Mouse (Mus musculus): ENCODE results near the gene Vwa3b. TPM values are rescaled to one million over a fixed set of nuclear protein-coding genes. Genes with fewer than 3 reads are reported as not detected.

The Vwa3b gene
- polyA plus RNA-seq, 1 experiment = not detected

DNA sequence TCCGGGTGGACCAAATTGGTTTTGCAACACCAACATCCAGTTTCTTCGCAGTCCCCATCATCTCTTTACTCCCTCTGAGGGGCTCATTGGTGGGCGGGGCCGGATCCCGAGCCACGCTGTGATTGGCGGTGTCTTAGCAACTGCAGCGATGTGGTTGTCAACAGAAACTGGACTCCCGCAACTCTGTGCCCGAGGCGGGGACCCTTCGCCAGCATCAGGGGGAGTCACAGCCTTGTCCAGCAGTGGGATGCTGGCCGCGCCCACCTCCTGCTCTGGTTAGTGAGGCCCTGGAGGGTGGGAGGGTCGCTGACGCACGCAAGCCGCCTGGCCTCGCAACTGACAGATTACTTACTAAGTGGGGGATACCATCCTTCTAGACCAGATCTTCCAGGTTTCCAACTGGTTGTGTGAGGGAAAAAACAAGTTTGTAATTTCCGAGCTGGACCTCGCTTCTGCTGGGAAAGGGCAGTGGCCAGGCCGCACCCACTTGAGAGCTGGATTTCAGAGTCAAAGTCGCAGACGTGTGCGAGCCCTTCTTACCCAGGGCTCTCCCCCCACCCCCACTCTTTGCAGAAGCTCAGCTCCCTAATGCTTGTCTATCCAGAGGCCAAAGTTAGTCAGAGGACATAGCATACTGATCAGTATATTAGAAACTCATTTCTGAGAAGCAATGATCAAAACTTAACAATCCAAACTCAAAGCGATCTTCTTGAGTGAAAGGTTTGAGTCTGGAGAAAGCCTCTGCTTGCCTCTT lies 2.9 kb downstream of the Vwa3b start:
- TF ChIP-seq USF1 (IDR thresholded peaks at IDR 0.05; ENCODE audit: low read depth) = no peak
- no peak for TF ChIP-seq E2F4 (IDR thresholded peaks at IDR 0.05; ENCODE audit: insufficient read depth)
- TF ChIP-seq TCF12 (IDR thresholded peaks at IDR 0.05; ENCODE audit: insufficient read depth, poor library complexity, severe bottlenecking) = no peak
- no peak for TF ChIP-seq POLR2AphosphoS2 (IDR thresholded peaks at IDR 0.05; ENCODE audit: insufficient read length, low read depth)
- no peak for TF ChIP-seq POLR2A (IDR thresholded peaks at IDR 0.05; ENCODE audit: insufficient read length, low read depth)
- TF ChIP-seq MYOG (IDR thresholded peaks at IDR 0.05; ENCODE audit: control insufficient read depth in 1 of 3, insufficient read depth in 1 of 3, insufficient read length in 2 of 3, low read depth in 2 of 3) = no peak
- TF ChIP-seq CEBPB (IDR thresholded peaks at IDR 0.05; ENCODE audit: insufficient read depth, poor library complexity, severe bottlenecking) = no peak
- no peak for TF ChIP-seq SRF (IDR thresholded peaks at IDR 0.05; ENCODE audit: control insufficient read depth, insufficient read length, low read depth)
- no peak for TF ChIP-seq MYOD1 (IDR thresholded peaks at IDR 0.05; ENCODE audit: control insufficient read depth in 1 of 3, insufficient read length in 2 of 3, low read depth in 2 of 3)
- TF ChIP-seq REST (IDR thresholded peaks at IDR 0.05; ENCODE audit: insufficient read depth, insufficient read length) = no peak
- TF ChIP-seq MAX (IDR thresholded peaks at IDR 0.05; ENCODE audit: low read depth) = no peak
- TF ChIP-seq TCF3 (IDR thresholded peaks at IDR 0.05; ENCODE audit: insufficient read length, low read depth) = no peak

DNA sequence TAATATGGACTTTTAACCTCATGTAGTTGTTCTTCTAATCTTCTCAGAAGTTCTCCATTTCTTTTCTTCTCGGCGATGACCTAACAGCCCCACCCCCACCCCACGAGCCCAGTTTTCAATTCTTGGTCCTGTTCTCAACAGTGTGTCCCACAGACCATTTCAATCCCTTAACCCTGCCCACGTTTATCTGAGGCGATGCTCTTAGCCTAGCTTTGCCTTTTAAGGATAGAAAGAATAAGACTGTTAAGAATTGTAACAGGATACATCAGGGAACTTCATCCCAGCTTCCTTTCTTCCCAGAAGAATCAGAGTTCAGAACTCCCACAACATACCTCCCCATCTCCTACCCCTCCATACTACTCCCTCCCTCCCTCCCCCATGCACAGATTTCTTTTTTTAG lies 3.5 kb downstream of the Vwa3b start:
- Histone ChIP-seq H3ac (ENCODE audit: control insufficient read depth, insufficient read length) (no peak overlapping the region), H3K36me3 (ENCODE audit: control insufficient read depth, insufficient read depth) (no peaks in the 10 kb centered on the region), H3K4me2 (ENCODE audit: low read depth) (peak overlapping the region; percentile 83), H3K27me3 (ENCODE audit: control insufficient read depth, insufficient read depth, insufficient read length) (no peaks in the 10 kb centered on the region), H3K4me3 (peak overlapping the region; percentile 9), H3K79me2 (ENCODE audit: control insufficient read depth, insufficient read depth) (no peaks in the 10 kb centered on the region)
- no peak for TF ChIP-seq SRF (IDR thresholded peaks at IDR 0.05; ENCODE audit: control insufficient read depth, insufficient read length, low read depth)
- no peak for TF ChIP-seq POLR2A (IDR thresholded peaks at IDR 0.05; ENCODE audit: insufficient read length, low read depth)
- TF ChIP-seq MYOD1 (IDR thresholded peaks at IDR 0.05; ENCODE audit: control insufficient read depth in 1 of 3, insufficient read length in 2 of 3, low read depth in 2 of 3) = no peak
- no peak for TF ChIP-seq MYOG (IDR thresholded peaks at IDR 0.05; ENCODE audit: control insufficient read depth in 1 of 3, insufficient read depth in 1 of 3, insufficient read length in 2 of 3, low read depth in 2 of 3)
- TF ChIP-seq CEBPB (IDR thresholded peaks at IDR 0.05; ENCODE audit: insufficient read depth, poor library complexity, severe bottlenecking) = no peak
- TF ChIP-seq REST (IDR thresholded peaks at IDR 0.05; ENCODE audit: insufficient read depth, insufficient read length) = no peak
- TF ChIP-seq USF1 (IDR thresholded peaks at IDR 0.05; ENCODE audit: low read depth) = no peak
- no peak for TF ChIP-seq MAX (IDR thresholded peaks at IDR 0.05; ENCODE audit: low read depth)
- no peak for TF ChIP-seq POLR2AphosphoS2 (IDR thresholded peaks at IDR 0.05; ENCODE audit: insufficient read length, low read depth)
- no peak for TF ChIP-seq TCF3 (IDR thresholded peaks at IDR 0.05; ENCODE audit: insufficient read length, low read depth)
- no peak for TF ChIP-seq TCF12 (IDR thresholded peaks at IDR 0.05; ENCODE audit: insufficient read depth, poor library complexity, severe bottlenecking)

More for the DNA sequence above, 2.9 kb downstream of the Vwa3b start:
- peak overlapping the region; percentile 9 for H3K4me3 ChIP-seq
- no peaks in the 10 kb centered on the region for H3K79me2 ChIP-seq (ENCODE audit: control insufficient read depth, insufficient read depth)
- no peaks in the 10 kb centered on the region for H3K27me3 ChIP-seq (ENCODE audit: control insufficient read depth, insufficient read depth, insufficient read length)
- peak overlapping the region; percentile 83 for H3K4me2 ChIP-seq (ENCODE audit: low read depth)
- H3ac ChIP-seq (ENCODE audit: control insufficient read depth, insufficient read length) = no peak overlapping the region
- H3K36me3 ChIP-seq (ENCODE audit: control insufficient read depth, insufficient read depth) = no peaks in the 10 kb centered on the region

DNA sequence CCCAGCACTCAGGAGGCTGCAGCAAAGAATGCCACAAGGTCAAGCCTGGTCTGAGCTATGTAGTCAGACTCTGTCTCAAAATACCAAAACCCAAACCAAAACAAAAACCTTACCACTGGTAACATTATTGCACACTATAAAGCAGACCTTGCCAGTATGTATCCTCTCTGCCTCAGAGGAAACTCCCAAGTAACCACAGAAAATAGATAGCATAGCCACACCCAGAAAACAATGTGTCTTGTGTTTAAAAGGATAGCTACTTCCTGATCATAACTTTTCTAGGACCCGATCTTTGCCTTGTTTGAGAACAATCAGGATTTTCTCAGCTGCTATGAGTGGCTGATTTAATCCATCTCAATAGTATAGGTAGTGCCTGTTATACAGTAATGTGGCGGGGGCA lies 4.3 kb downstream of the Vwa3b start:
- no peak overlapping the region for H3K4me2 ChIP-seq (ENCODE audit: low read depth)
- H3K79me2 ChIP-seq (ENCODE audit: control insufficient read depth, insufficient read depth) = no peaks in the 10 kb centered on the region
- H3K27me3 ChIP-seq (ENCODE audit: control insufficient read depth, insufficient read depth, insufficient read length) = peaks cover 2% of the 10 kb centered on the region
- no peak overlapping the region for H3ac ChIP-seq (ENCODE audit: control insufficient read depth, insufficient read length)
- TF ChIP-seq MYOD1 (IDR thresholded peaks at IDR 0.05; ENCODE audit: control insufficient read depth in 1 of 3, insufficient read length in 2 of 3, low read depth in 2 of 3) (no peak), MAX (IDR thresholded peaks at IDR 0.05; ENCODE audit: low read depth) (no peak), TCF12 (IDR thresholded peaks at IDR 0.05; ENCODE audit: insufficient read depth, poor library complexity, severe bottlenecking) (no peak), SRF (IDR thresholded peaks at IDR 0.05; ENCODE audit: control insufficient read depth, insufficient read length, low read depth) (no peak), USF1 (IDR thresholded peaks at IDR 0.05; ENCODE audit: low read depth) (no peak)
- no peaks in the 10 kb centered on the region for H3K36me3 ChIP-seq (ENCODE audit: control insufficient read depth, insufficient read depth)
- no peak overlapping the region for H3K4me3 ChIP-seq

DNA sequence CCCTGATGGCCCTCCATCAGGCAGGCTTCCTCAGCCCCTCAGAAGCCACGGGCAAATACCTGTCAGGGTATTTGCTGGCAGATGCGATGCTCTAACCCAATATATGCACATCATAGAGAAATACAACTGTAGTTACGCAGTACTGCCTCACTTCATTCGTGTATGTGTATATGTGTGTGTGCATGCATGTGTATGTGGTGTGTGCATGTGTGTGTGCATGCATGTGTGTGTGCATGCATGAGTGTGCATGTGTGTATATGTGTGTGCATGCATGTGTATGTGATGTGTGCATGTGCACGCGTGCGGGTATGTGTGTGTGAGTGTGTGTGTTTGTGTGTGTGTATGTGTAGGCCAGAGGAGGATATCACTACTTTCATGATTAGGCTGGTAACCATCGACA lies 9.5 kb downstream of the Vwa3b start:
- Histone ChIP-seq H3K4me3 (no peak overlapping the region), H3K36me3 (ENCODE audit: control insufficient read depth, insufficient read depth) (no peaks in the 10 kb centered on the region), H3K27me3 (ENCODE audit: control insufficient read depth, insufficient read depth, insufficient read length) (peaks cover 4% of the 10 kb centered on the region), H3ac (ENCODE audit: control insufficient read depth, insufficient read length) (no peak overlapping the region), H3K4me2 (ENCODE audit: low read depth) (no peak overlapping the region), H3K79me2 (ENCODE audit: control insufficient read depth, insufficient read depth) (no peaks in the 10 kb centered on the region)
- no peak for TF ChIP-seq TCF12 (IDR thresholded peaks at IDR 0.05; ENCODE audit: insufficient read depth, poor library complexity, severe bottlenecking)
- TF ChIP-seq TCF3 (IDR thresholded peaks at IDR 0.05; ENCODE audit: insufficient read length, low read depth) = no peak
- TF ChIP-seq MYOD1 (IDR thresholded peaks at IDR 0.05; ENCODE audit: control insufficient read depth in 1 of 3, insufficient read length in 2 of 3, low read depth in 2 of 3) = no peak
- no peak for TF ChIP-seq CEBPB (IDR thresholded peaks at IDR 0.05; ENCODE audit: insufficient read depth, poor library complexity, severe bottlenecking)
- no peak for TF ChIP-seq REST (IDR thresholded peaks at IDR 0.05; ENCODE audit: insufficient read depth, insufficient read length)
- TF ChIP-seq MYOG (IDR thresholded peaks at IDR 0.05; ENCODE audit: control insufficient read depth in 1 of 3, insufficient read depth in 1 of 3, insufficient read length in 2 of 3, low read depth in 2 of 3) = no peak
- TF ChIP-seq POLR2A (IDR thresholded peaks at IDR 0.05; ENCODE audit: insufficient read length, low read depth) = no peak
- no peak for TF ChIP-seq USF1 (IDR thresholded peaks at IDR 0.05; ENCODE audit: low read depth)
- no peak for TF ChIP-seq MAX (IDR thresholded peaks at IDR 0.05; ENCODE audit: low read depth)
- no peak for TF ChIP-seq SRF (IDR thresholded peaks at IDR 0.05; ENCODE audit: control insufficient read depth, insufficient read length, low read depth)
- no peak for TF ChIP-seq E2F4 (IDR thresholded peaks at IDR 0.05; ENCODE audit: insufficient read depth)
- no peak for TF ChIP-seq POLR2AphosphoS2 (IDR thresholded peaks at IDR 0.05; ENCODE audit: insufficient read length, low read depth)

All from myocyte (in vitro differentiated cells).